Mouse (Mus musculus) E14TG2a.4 (cell line): ENCODE measurements at regions not wholly inside any gene's neighbourhood (a gene's known extent, or its start where the extent isn't known, plus 50 kb on each side); places are given as distances from the start of the nearest gene placed in this dataset.

Experiments used
- CTCF ChIP-seq: conservative IDR thresholded peaks from 2 replicates; pipeline ENCODE4 v1.5.1; 2014; ENCODE audit warnings: low read length
- NANOG ChIP-seq: IDR thresholded peaks from 2 replicates; pipeline ENCODE4 v1.6.1; 2014; ENCODE audit warnings: borderline replicate concordance, low read length, mixed read lengths

DNA sequence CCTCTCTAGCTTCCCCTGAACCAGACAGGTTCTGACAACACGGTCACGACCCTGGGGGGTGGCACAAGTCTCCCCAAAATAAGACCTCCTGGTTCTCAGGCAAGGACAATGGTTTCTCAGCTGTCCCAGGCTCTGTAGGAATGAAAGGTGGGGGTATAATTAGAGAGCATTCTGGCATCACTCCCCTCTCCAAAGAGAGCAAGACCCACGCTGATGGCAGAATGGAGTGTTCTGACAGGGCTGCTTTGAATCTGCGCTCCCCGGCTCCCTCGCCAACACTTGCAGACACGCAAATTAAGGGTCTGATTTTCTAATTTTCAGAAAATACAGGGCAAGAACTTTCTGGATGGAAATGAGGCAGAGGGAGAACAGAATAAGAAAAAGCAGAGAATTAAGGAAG, 181.2 kb upstream of the Kazn start:
- TF ChIP-seq CTCF (no peak), NANOG (no peak)
